Mouse (Mus musculus) ES-E14 (cell line): Measurements from ENCODE around the gene Inhba. TPM values are rescaled to one million over a fixed set of nuclear protein-coding genes. Genes with fewer than 3 reads are reported as not detected.

Experiments used
- DNase-seq: peaks from one replicate; pipeline ENCODE4 v3.0.0-alpha.2; 2013; ENCODE audit warnings: low read depth, low spot score
- H3K27ac ChIP-seq: 2 replicates; pipeline ENCODE4 v1.5.1; 2012; ENCODE audit warnings: low read depth, mild to moderate bottlenecking, low read length, moderate library complexity, mixed read lengths; ENCODE audit not compliant: poor library complexity, insufficient read depth, severe bottlenecking
- H3K36me3 ChIP-seq: 2 replicates; pipeline ENCODE4 v1.6.1; 2012; ENCODE audit warnings: mild to moderate bottlenecking, low read length, moderate library complexity, mixed read lengths; ENCODE audit not compliant: control insufficient read depth, poor library complexity, insufficient read depth, severe bottlenecking
- H3K4me1 ChIP-seq, 2 experiments: fragments of 150-350 bp in 1 of 2; sonication (generic) in 1 of 2; 2 replicates each; pipeline ENCODE4 v1.6.1; 2012; ENCODE audit warnings: low read length in 2 of 2, mild to moderate bottlenecking in 1 of 2, mixed read lengths in 1 of 2; ENCODE audit not compliant: control insufficient read depth in 2 of 2, insufficient read depth in 2 of 2, poor library complexity in 1 of 2
- H3K4me3 ChIP-seq, 2 experiments: fragments of 150-350 bp in 1 of 2; sonication (generic) in 1 of 2; 2 replicates each; pipeline ENCODE4 v1.5.1; 2012; ENCODE audit warnings: low read length in 2 of 2, low read depth in 1 of 2, mild to moderate bottlenecking in 1 of 2, mixed read lengths in 1 of 2; ENCODE audit not compliant: insufficient read depth in 1 of 2, poor library complexity in 1 of 2, severe bottlenecking in 1 of 2
- H3K9ac ChIP-seq: 2 replicates; pipeline ENCODE4 v1.6.1; 2012; ENCODE audit warnings: low read depth, mild to moderate bottlenecking, low read length, mixed read lengths; ENCODE audit not compliant: poor library complexity, insufficient read depth, severe bottlenecking
- H3K9me3 ChIP-seq: fragments of 150-350 bp; sonication (generic); 2 replicates; pipeline ENCODE4 v1.6.1; 2012; ENCODE audit warnings: low read depth, mild to moderate bottlenecking, low read length; ENCODE audit not compliant: control insufficient read depth, insufficient read depth
- CHD2 ChIP-seq: IDR thresholded peaks from 2 replicates; pipeline ENCODE4 v1.6.1; 2014; ENCODE audit warnings: mild to moderate bottlenecking, low read depth, low read length, inconsistent platforms
- HCFC1 ChIP-seq: IDR thresholded peaks from 2 replicates; pipeline ENCODE4 v1.6.1; 2012; ENCODE audit warnings: low read length, inconsistent platforms, borderline replicate concordance; ENCODE audit not compliant: insufficient read depth
- MAFK ChIP-seq: IDR thresholded peaks from 2 replicates; pipeline ENCODE4 v1.6.1; 2014; ENCODE audit warnings: mild to moderate bottlenecking, low read depth, low read length, inconsistent platforms; ENCODE audit not compliant: insufficient read depth
- ZC3H11A ChIP-seq: IDR thresholded peaks from 2 replicates; pipeline ENCODE4 v1.6.1; 2012; ENCODE audit warnings: low read depth, mild to moderate bottlenecking, inconsistent platforms, low read length, borderline replicate concordance
- ZNF384 ChIP-seq: IDR thresholded peaks from 2 replicates; pipeline ENCODE4 v1.6.1; 2012; ENCODE audit warnings: low read depth, low read length, inconsistent platforms
- in situ Hi-C, 2 experiments: fragments of 600-800 bp; cut with MboI; formaldehyde crosslinking; loops; one replicate each; pipeline ENCODE4 v1.15.1; 2025; ENCODE audit warnings: low sequenced_read_pairs in 2 of 2, inconsistent platforms in 1 of 2; ENCODE audit not compliant: unreplicated experiment in 2 of 2
- total RNA-seq: library from RNA; depleted of rRNA; stranded (reverse); fragments of 300-350 nt; gene quantifications from 2 replicates; pipeline ENCODE4 v1.2.3, GENCODE M21; 2012

Inhba gene
- total RNA-seq, 1 experiment, result 7.5 TPM

- H3K4me3 ChIP-seq, result no peak overlapping the region
- in situ Hi-C loops, result loop anchor here in 1 of 2 experiments (25.0 kb wide), 1 partner anchor 754 kb away; no protein-coding TSS in a partner anchor
- DNase-seq, result no peak
- TF ChIP-seq ZC3H11A (no peak), CHD2 (no peak), MAFK (no peak), ZNF384 (no peak), HCFC1 (no peak)
- H3K9ac ChIP-seq, result no peak overlapping the region
- no peak overlapping the region for H3K27ac ChIP-seq
- H3K4me1 ChIP-seq, result peaks cover 0 to 2% of the 10 kb centered on the region in 2 experiments; a peak in 1 of 4 replicates
- H3K36me3 ChIP-seq, result no peaks in the 10 kb centered on the region
- H3K9me3 ChIP-seq, result no peaks in the 10 kb centered on the region
Observed at GRCm38 (mm10) chr13:16008348-16008747, 3.3 kb upstream of the Inhba start.

- H3K9me3 ChIP-seq, result no peaks in the 10 kb centered on the region
- in situ Hi-C loops, result loop anchor here in 1 of 2 experiments (25.0 kb wide), 1 partner anchor 752 kb away; no protein-coding TSS in a partner anchor
- H3K9ac ChIP-seq, result no peak overlapping the region
- H3K4me3 ChIP-seq, result no peak overlapping the region
- peaks cover 0 to 2% of the 10 kb centered on the region in 2 experiments; a peak in 1 of 4 replicates for H3K4me1 ChIP-seq
- no peak overlapping the region for H3K27ac ChIP-seq
- TF ChIP-seq MAFK (no peak), HCFC1 (no peak), ZNF384 (no peak), ZC3H11A (no peak), CHD2 (no peak)
- H3K36me3 ChIP-seq, result no peaks in the 10 kb centered on the region
- no peak for DNase-seq
Observed at GRCm38 (mm10) chr13:16009766-16010465, 1.7 kb upstream of the Inhba start.

GRCm38 (mm10) chr13:16010586-16010985, 1.1 kb upstream of the Inhba start:
- DNase-seq, result no peak
- Histone ChIP-seq H3K9me3 (no peaks in the 10 kb centered on the region), H3K27ac (no peak overlapping the region), H3K36me3 (no peaks in the 10 kb centered on the region), H3K9ac (no peak overlapping the region), H3K4me1 (peaks cover 0 to 2% of the 10 kb centered on the region in 2 experiments; a peak in 1 of 4 replicates), H3K4me3 (no peak overlapping the region)
- in situ Hi-C loops, result loop anchor here in 1 of 2 experiments (25.0 kb wide), 1 partner anchor 752 kb away; no protein-coding TSS in a partner anchor
- no peak for TF ChIP-seq HCFC1
- TF ChIP-seq ZC3H11A, result no peak
- no peak for TF ChIP-seq MAFK
- TF ChIP-seq CHD2, result no peak
- no peak for TF ChIP-seq ZNF384

GRCm38 (mm10) chr13:16012243-16012887, 714 bp downstream of the Inhba start:
- TF ChIP-seq ZNF384 (no peak), ZC3H11A (peak; percentile 48; the same call in 1 of the 2 replicates), MAFK (no peak), HCFC1 (no peak), CHD2 (no peak)
- Histone ChIP-seq H3K4me1 (peaks cover 0 to 2% of the 10 kb centered on the region in 2 experiments; a peak in 1 of 4 replicates), H3K36me3 (no peaks in the 10 kb centered on the region), H3K27ac (no peak overlapping the region), H3K9ac (no peak overlapping the region), H3K4me3 (peak overlapping the region; percentile 63), H3K9me3 (no peaks in the 10 kb centered on the region)
- in situ Hi-C loops, result loop anchor here in 1 of 2 experiments (25.0 kb wide), 1 partner anchor 750 kb away; no protein-coding TSS in a partner anchor
- DNase-seq, result peak; percentile 43
